Mouse (Mus musculus): ENCODE data around the gene Hoxb4.
A peak's percentile ranks its signal among the peaks of the same experiment; 100 is the strongest.

GRCm38 (mm10) chr11:96311520-96312417 lies 6.3 kb upstream of the Hoxb4 start:
- TF ChIP-seq CTCF (IDR thresholded peaks at IDR 0.05; ENCODE audit: extremely low read depth, insufficient read depth, insufficient read length, insufficient replicate concordance) (peak; percentile 65; the same call in 1 of the 2 replicates), POLR2A (IDR thresholded peaks at IDR 0.05; ENCODE audit: low read depth, low read length) (no peak)

Measured in spleen, adult 2 months (tissue).